Mouse (Mus musculus) Muller cell, postnatal 12 days (primary cell): ENCODE data around the gene Ccdc127.

ENCODE experiments used
- DNase-seq: peaks from one replicate; pipeline ENCODE4 v3.0.0-alpha.2; 2015; ENCODE audit errors: inconsistent ontology term

Ccdc127 gene

GRCm38 (mm10) chr13:74349566-74350434, at the start of gene Ccdc127, which contains the start of gene Sdha:
Gene Ccdc127, plus strand, starts transcription at chr13:74350309.
Gene Sdha, minus strand, starts transcription at chr13:74350280.
- DNase-seq = peak; percentile 96

GRCm38 (mm10) chr13:74300925-74301606, 49.0 kb upstream of the Ccdc127 start:
- DNase-seq = peak; percentile 62

- no peak for DNase-seq
These were observed 48.5 kb upstream of the Ccdc127 start for GRCm38 (mm10) chr13:74301607-74301984.

DNA sequence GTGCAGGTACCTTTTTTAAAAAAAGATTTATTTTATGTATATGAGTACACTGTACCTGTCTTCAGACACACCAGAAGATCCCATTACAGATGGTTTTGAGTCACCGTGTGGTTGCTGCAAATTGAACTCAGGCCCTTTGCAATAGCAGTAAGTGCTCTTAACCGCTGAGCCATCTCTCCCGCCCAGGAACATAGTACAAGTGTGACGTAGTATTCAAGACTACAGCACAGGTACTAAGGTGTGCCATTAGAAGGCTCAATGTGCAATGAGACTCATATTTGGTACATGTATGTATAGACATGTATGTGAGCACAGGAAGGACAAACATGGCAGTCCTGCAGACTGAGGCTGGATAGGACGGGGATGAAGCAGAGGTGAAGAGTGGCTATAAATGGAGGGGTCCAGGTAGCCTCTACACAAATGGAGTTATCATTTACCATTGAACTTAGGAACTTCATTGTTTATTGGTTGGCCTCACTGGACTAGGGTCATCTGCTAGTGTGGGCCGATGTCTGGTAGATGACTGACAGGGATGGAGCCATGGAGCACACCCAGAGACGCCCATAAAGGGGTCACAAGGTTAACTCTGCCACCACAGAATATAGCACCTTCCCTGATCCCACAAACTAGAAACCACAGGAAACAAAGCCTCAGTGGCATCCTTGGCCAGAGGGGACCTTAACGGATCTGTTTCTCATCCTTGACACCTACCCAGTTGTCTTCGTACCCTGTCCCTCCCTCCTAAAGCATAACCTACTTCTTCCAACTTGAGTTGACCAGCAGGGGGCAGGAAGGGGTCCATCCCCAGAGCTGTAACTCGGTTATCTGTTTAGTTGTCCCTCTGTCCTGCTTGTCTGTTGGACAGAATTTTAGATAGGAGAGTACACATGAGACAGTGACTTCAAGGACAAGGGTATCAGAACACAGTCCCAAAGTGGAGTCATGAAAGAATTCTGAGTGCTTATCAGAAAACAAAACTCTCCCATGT, 47.8 kb upstream of the Ccdc127 start:
- DNase-seq = no peak

- DNase-seq = no peak
These were observed 44.7 kb upstream of the Ccdc127 start for GRCm38 (mm10) chr13:74305380-74305779.

DNA sequence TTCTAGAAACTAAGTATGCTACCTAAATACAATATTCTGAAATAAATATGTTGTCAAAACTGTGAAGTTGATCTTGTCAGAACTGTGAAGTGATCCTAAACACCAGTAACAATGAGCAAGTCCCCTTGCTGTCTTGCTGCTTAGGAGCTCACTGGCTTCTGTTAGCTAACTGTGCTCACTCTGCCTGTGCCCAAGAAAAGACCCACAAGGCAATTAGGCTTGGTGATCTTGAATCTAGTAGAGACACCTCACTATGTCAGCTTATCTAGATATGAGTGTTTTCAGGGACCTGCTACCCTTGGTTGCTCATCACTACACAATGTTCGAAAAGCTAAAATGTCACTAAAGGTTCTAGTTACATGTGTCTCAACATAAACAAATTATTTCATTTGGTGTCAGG, 44.3 kb upstream of the Ccdc127 start:
- DNase-seq = no peak

GRCm38 (mm10) chr13:74314616-74315015, 35.5 kb upstream of the Ccdc127 start:
- DNase-seq = no peak

DNA sequence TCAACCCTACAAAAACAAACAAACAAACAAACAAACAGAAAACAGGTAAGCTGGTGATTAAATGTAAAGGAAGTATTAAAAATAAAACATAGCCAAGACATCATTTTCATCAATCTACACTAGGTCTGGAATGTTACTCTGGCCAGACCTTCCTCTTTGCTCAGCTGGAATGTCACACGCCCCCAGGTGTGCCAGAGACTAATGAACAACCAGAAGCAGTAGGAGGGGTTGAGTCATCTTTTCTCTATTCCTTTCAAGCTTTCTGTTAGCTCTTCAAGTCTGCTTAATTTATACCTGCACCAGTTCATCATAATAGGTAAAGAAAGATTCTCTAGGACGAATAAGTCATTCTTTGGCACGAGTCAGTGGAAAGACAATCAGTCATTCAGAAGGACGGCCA, 33.7 kb upstream of the Ccdc127 start:
- DNase-seq = peak; percentile 38

DNA sequence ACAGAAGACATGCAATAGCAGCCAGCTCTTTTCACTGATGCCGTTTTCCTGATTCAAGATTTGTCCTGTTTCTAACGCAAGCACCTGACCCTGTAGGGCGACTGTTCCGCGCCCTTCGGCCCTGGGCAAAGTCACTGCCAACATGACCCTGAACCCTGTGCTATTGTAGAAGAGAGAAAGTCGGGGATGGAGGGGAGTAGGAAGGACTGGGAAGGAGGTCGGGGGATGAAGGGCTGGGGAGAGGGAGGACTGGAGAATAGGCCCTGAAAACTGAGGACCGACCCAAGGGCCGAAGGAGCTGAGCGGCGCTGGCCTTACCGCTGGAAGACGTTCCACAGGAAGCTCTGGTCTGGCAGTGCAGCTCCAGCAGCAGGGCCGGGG, 33.3 kb upstream of the Ccdc127 start:
- no peak for DNase-seq

- DNase-seq = peak; percentile 97
These were observed 32.8 kb upstream of the Ccdc127 start, which contains the start of gene Pdcd6 for GRCm38 (mm10) chr13:74317170-74317849. Gene Pdcd6, minus strand, starts transcription at chr13:74317580.

GRCm38 (mm10) chr13:74329321-74329720, 20.8 kb upstream of the Ccdc127 start:
- no peak for DNase-seq

DNA sequence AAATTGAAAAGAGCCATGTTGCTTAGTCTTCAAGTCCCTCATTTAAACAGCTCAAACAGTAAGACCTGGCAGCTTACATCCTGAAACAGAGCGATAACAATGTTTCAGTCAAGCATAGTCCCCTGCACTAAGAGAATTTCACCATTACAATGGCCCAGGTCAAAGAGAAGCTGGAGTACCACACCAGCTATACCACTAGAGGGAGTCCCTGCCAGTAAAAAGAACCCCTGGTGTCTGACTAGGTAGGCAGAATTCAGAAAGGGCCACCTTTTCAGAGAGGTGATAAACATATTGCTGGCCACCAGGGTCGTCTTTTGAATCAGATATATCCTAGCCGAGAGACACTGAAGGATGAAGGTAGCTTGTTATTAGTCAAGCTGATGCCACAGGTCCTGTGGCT, 9.1 kb upstream of the Ccdc127 start:
- peak; percentile 22 for DNase-seq

- DNase-seq = no peak
These were observed 362 bp downstream of the Ccdc127 start for GRCm38 (mm10) chr13:74350435-74350906.

- DNase-seq = no peak
These were observed 6.4 kb downstream of the Ccdc127 start for GRCm38 (mm10) chr13:74356491-74356890.

GRCm38 (mm10) chr13:74362218-74362617, 12.1 kb downstream of the Ccdc127 start:
- no peak for DNase-seq

DNA sequence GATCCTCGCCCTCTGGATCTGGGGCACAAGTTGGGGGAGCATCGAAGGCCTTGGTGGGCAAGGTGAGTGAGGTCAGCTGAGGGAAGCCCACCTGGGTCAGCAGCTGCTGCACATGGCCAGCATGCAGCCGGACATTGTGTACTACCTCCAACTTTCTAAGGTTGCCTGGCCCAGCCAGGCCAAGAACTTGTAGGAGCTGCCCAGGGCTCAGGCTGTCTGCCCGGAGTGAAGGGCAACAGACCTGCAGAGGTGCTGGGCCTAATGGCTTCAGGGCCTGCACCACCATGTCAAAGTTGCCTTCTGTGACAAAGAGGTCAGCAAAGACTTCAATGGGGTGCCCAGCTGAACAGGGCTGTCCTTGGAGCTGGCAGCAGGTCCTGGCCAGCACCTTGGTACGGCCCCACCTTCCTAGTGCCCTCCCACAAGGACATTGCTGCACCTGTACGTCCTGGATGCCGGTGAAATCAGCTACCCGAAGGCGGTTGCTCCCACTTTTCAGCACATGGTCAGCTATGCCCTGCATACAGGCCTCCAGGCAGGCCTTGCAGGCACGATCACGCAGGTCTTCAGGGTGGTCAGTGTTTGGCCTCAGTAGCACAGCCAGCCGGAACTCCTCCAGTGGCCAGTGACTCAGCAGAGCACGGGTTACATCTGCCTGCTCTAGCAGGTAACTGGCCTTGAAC, 13.2 kb downstream of the Ccdc127 start:
- DNase-seq = no peak

- DNase-seq = peak; percentile 76
These were observed 13.7 kb downstream of the Ccdc127 start, which contains the start of gene Lrrc14b for GRCm38 (mm10) chr13:74363859-74364235. Gene Lrrc14b, minus strand, starts transcription at chr13:74364005.

DNA sequence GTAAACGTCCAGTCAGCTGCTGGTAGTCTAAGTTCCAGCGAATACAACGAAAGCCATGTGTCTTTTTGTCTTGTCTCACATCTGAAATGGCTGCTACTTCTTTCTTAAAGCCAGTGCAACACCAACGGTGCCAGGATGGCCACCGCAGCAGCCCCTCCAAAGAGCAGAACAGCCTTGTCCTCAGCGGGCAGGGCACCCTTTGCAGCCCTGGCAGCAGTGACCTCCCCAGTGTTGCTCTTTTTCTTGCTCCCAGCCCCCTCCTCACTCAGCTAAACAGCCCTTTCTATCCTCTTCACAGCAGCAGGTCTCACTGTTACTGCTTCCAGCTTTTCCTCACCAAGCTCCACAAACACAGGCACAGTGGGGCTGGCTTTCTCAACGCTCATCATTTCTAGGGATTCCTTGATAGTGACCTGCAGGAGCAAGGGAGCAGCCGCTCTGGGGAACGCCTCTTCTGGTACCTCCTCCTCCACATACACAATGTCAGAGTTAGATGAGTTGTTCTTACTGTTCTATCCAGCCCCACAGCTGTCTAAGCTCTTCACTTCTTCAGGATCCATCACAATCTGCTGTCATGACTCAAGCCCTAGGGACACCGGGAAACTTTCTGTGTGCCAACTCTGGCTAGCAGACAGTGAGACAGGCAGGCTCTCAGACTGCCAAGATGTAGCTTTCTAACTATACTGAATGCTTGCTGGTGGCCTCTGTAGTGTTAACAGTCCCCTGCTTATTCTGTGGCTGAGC, 31.6 kb downstream of the Ccdc127 start:
- peak; percentile 52 for DNase-seq

DNA sequence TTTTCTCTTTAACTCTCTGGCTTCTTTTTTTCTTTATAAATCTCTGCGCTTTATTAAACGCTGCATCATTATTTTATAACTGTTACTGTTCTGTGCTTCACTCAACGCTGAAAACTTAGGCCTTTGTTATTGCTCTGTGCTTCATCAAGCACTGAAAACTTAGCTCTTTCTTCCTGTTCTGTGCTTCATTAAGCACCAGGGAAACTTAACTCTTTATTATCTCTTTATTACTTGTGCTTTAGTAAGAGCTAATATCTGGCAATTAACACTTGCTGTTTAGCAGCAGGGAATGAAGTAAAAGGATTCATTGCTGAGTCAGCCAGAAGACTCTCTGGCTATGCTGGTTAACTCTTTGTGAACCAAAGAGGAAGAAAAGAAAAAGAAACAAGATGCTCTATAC, 32.2 kb downstream of the Ccdc127 start:
- DNase-seq = peak; percentile 27

DNA sequence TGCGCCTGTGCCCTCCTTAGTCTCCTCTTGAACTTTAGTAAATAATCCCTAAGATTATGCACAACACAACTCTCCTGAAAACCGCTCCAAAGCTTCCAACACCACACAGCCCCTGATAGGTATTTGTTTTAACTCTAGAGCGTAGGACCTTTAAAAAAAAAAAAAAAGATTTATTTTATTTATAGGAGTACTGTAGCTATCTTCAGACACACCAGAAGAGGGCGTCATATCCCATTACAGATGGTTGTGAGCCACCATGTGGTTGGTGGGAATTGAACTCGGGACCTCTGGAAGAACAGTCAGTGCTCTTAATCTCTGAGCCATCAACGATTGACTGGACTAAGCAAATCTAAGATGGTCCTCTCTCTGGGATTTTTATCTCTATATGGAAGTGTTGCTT, 39.6 kb downstream of the Ccdc127 start:
- no peak for DNase-seq
